Mouse (Mus musculus) layer of hippocampus, adult 11-12 months (tissue): ENCODE data around the gene Srms.

Experiments
- DNase-seq: peaks from one replicate; pipeline ENCODE4 v3.0.0; 2022; ENCODE audit warnings: low spot score

Gene Srms

DNA sequence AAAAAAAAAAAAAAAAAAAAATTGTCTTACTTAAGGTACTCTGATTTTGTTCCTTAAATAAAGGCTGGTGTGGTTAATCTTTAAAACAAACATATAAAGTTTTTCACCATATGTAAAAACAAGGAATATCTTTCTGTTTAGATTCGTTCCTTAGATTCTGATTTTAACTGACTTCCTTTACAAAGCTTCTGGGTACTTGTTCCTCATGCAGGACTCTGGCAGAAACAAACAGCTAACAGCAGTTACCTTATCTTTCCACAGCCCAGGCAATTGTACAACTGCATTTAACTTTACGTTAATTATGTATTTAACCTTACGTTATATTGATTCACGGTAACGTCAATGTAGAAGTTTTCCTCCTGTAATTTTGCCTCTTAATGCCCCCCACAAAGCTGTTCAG is 46.5 kb downstream of the Srms start:
- no peak for DNase-seq

DNA sequence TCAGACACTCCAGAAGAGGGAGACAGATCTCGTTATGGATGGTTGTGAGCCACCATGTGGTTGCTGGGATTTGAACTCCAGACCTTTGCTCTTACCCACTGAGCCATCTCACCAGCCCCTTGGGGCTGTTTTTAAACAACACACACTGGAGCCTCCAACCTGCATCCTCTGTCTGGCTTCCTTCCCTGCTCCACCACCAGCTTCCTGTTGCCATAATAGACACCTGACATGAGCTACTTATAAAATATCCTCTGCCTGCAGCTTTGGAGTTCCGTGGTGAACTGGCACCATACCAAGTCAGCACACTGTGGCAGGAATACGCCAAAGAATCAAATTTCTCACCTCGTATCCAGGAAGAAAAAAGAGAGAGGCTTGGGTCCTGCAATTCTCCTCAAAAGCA is 52.2 kb downstream of the Srms start:
- no peak for DNase-seq

DNA sequence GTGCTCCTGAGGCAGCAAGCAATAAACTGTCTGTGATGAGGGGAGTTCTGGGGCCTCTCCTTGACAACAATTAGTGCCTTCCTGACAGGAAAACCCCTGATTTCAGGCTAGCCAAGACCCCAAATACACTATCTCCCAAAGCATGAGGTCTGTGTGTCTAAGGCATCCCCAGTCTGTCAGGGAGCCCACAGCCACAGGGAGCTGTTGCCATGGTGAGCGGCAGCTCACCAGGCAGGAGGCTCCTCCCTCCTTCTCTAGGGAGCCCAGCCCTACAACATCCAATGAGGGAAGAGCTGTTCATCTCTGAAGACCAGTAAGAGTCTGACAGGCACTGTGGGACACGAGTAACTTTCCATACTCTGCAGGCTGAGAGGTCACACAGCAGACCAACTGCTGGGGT is 53.2 kb downstream of the Srms start:
- DNase-seq: peak; percentile 76

DNA sequence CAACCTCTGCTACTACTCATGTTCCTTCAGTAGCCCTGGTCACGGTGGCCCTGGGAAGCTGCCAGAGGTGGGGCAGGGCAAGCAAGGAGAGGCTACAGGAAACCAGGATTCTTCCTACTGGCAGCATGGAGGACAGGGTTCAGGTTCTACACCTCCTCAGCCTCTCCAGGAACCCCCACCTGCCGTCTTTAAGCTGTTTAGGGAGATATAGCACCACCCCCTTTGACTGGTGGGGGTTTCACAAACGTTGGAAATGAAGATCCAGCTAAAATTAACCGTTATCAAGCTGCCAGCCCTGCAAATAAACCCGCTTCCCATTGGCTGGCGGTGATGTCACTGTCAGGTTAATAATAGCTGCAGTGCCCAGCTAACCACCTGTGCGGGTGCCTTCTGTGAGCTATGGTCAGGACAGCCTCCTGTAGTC is 53.9 kb downstream of the Srms start:
- peak; percentile 76 for DNase-seq

DNA sequence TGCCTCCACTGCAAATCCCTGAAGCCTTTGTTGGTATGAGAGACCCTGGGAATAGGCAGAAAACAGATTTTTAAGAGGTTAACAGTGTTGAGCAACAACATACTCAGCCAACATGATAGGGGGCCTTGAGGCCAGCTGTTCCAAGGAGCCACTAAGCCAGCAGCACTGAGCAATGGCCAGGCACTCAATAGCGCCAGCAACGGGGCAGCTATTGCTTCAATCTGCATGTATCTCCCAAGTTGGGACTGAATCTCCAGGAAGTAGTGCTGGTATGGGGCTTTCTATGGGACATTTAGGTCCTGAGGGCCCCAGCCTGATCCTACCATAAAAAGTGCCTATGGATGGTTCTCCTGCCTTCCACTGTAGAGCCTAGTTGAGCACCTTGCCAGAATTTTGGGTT is 54.5 kb downstream of the Srms start:
- DNase-seq: no peak

DNA sequence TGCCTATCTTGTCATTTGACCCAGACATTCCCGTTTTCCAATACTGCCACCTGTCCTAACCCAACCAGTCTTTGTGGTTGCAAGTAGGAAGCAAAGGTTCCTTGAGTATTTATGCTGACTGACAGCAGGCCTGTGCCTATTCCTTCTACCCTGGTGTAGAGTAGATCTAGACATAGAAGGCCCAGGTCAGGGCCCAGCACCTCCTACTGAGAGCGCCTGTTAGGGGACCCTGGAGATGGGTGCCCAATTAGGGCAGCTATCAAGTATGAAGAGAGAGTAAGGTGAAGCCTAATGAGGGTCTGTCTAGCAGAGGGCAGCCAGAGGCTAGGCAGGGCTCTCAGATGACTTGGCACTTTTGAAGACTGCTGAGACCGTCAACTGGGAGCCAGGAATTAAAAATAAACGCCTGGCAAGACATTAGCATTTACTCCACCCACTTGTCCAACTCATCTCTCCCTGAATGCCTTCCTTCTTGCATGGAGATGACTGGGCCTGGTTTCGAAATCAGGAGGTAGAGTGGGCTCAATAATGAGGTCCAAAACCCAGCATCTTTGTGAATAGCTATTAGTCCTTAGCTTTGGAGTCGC is 55.2 kb downstream of the Srms start:
- DNase-seq: no peak

DNA sequence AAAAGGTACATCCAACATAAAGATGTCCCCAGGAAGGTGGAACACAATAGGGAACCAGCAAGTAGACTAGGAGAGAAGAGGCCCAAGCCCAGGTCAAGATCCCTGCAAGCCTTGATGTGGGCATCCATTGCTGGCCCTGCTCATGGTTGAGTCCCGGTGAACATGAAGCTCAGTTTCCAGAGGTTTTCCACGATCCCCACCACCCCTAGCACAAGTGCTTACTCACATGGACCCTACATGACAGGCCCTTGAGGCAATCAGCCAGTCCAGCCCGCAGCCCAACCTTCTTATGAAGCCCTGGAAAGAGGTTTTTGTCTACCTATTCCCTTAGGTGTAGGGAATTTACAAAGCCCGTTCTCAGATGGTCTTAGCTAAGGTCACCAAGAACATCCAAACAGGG is 55.8 kb downstream of the Srms start:
- DNase-seq: no peak

DNA sequence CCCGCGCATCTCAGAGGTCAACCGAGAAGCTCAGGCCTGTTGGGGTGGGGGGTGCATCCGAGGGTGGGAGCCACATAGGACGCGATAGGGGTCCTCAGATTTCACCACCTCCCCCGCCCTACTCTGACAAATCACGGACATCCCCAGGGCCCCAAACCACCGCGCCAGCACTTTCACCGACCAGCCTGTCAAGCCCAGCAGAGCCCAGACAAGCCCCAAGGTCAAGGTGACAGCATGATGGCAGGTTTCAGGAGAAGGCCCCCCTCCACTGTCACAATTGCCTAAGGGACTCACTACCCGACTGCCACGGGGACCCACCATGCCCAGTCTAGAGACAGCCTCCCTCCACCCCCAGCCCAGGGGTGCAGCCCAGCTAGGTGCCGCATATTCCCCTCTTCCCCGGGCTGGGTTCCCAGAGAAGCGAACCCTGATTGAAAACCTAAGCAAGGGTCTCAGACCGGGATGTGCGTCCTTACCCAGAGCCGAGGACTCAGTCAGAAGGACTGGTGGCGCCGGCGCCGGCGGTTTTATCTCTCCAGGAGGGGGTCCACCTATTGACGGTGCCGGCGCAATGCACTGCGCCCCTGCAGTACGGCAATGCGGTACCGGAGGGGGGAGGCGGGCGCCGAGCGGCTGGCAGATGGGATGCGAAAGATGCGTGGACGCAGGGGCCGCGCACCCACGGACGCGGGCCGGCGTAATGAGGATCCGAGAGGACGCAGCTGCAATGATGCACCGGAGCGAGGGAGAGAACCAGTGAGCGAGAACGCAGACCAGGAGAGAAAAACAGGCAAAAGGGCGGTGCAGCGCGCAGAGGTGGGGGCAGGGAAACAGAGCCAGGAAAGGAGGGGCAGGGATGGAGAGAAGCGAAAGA is 56.5 kb downstream of the Srms start, which contains the start of gene Eef1a2:
Eef1a2 (minus strand) TSS at position 767 of the 874 bp plus-strand sequence.
- peak; percentile 77 for DNase-seq

DNA sequence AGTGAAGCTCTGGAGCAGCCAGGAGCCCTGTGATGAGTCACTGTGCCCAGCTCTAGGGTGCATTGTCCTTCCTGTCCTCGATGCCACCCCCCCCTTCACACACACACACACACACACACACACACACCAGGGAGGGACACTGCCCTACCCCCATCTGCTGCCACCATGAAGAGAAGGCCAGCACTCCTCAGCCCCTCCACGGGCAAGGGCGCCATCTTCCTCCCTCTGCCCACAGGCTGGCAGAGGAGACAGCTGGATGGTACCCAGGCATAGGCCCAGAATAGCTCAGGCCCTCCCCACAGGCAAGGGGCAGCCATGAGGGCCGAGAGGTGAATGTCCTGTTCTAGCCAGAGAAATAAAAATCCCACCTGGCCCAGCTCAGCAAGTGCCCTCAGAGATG is 57.2 kb downstream of the Srms start:
- DNase-seq: no peak
